ENCODE assay signal across 19 mouse cellular contexts in the genomic region with DNA sequence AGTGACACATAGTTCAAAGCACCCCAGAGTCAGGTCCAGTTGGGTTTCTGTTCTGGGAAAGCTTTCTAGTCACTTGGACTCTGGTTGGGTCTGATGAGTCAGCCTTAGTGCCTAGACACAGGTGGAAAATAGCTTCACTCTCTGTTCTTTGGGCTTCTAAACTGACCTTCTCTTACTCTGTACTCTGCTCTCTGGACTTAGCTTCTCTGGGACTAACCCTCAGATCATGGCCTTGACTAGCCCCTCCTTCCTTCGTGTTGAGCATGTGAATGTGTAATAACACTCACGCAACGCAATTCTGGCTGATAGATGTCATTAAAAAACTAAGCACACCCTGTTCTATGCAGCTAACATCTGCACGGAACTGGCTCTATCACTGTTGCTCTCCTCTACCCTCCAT.
DNase-seq lines count a peak whose midpoint lies in the region; ATAC-seq and TF ChIP-seq lines count a peak whose summit lies in the region.
"Had no signal": no experiment of that assay in that cellular context is flagged by ENCODE, and none has a peak within 500 bp of the region (broad histone marks: within the 10 kb centered on the region; RNA-seq: fewer than 3 reads in every experiment).

No protein-coding gene starts in this region.

- ATAC-seq in liver, postnatal 0 days, result no peak
- peak; percentile 80 for ATAC-seq in intestine, embryonic 16.5 days
- ATAC-seq in forebrain, embryonic 16.5 days, result no peak
- ATAC-seq: CD4-positive, CD25-positive, alpha-beta regulatory T cell, adult 4 months; forebrain, embryonic 14.5 days had no signal

- peaks cover 4% of the 10 kb centered on the region; the same call in 1 of the 2 replicates for H3K4me1 ChIP-seq in liver, adult 2 months (ENCODE audit: control insufficient read depth, insufficient read depth, low read length)
- no peaks in the 10 kb centered on the region for H3K4me1 ChIP-seq in liver, postnatal 0 days (ENCODE audit: insufficient read depth)
- H3K4me1 ChIP-seq in intestine, embryonic 16.5 days (ENCODE audit: control insufficient read depth, insufficient read depth, low read length), result no peaks in the 10 kb centered on the region
- H3K4me1 ChIP-seq in small intestine, adult 2 months (ENCODE audit: control insufficient read depth, insufficient read depth, insufficient read length, low read length), result peaks cover 4% of the 10 kb centered on the region; the same call in 1 of the 2 replicates
- H3K4me1 ChIP-seq in forebrain, embryonic 16.5 days (replicated peaks; ENCODE audit: control insufficient read depth, insufficient read depth, low read length), result no peaks in the 10 kb centered on the region
- H3K4me1 ChIP-seq: embryonic facial prominence, embryonic 15.5 days; hindbrain, embryonic 15.5 days had no signal

- no peak overlapping the region for H3K4me2 ChIP-seq in liver, postnatal 0 days (ENCODE audit: low read depth, low read length)
- H3K4me2 ChIP-seq in intestine, embryonic 16.5 days (ENCODE audit: low read depth, low read length), result no peak overlapping the region
- no peak overlapping the region for H3K4me2 ChIP-seq in forebrain, embryonic 16.5 days (ENCODE audit: low read length)
- H3K4me2 ChIP-seq: embryonic facial prominence, embryonic 12.5 days; embryonic facial prominence, embryonic 15.5 days; hindbrain, embryonic 12.5 days; hindbrain, embryonic 15.5 days had no signal

- peaks cover 3% of the 10 kb centered on the region; the same call in 1 of the 2 replicates for H3K79me2 ChIP-seq in liver, adult 2 months (ENCODE audit: control insufficient read depth, insufficient read depth, low read length)

- H3K27me3 ChIP-seq in liver, adult 2 months (ENCODE audit: control insufficient read depth, insufficient read depth, low read length), result no peaks in the 10 kb centered on the region
- H3K27me3 ChIP-seq in liver, postnatal 0 days (ENCODE audit: insufficient read depth, low read length), result no peaks in the 10 kb centered on the region
- no peaks in the 10 kb centered on the region for H3K27me3 ChIP-seq in intestine, embryonic 16.5 days (replicated peaks; ENCODE audit: control insufficient read depth, insufficient read depth, low read length)
- no peaks in the 10 kb centered on the region for H3K27me3 ChIP-seq in small intestine, adult 2 months (ENCODE audit: control insufficient read depth, insufficient read depth, low read length)
- no peaks in the 10 kb centered on the region for H3K27me3 ChIP-seq in forebrain, embryonic 16.5 days (replicated peaks; ENCODE audit: control insufficient read depth, insufficient read depth, low read length)
- H3K27me3 ChIP-seq: embryonic facial prominence, embryonic 12.5 days; embryonic facial prominence, embryonic 15.5 days; hindbrain, embryonic 12.5 days; hindbrain, embryonic 15.5 days had no signal

- no peaks in the 10 kb centered on the region for H3K9me3 ChIP-seq in liver, postnatal 0 days (ENCODE audit: low read length)
- no peaks in the 10 kb centered on the region for H3K9me3 ChIP-seq in intestine, embryonic 16.5 days (ENCODE audit: control insufficient read depth, low read length)
- no peaks in the 10 kb centered on the region for H3K9me3 ChIP-seq in forebrain, embryonic 16.5 days (ENCODE audit: control insufficient read depth, low read length)
- H3K9me3 ChIP-seq: embryonic facial prominence, embryonic 12.5 days; embryonic facial prominence, embryonic 15.5 days; hindbrain, embryonic 12.5 days; hindbrain, embryonic 15.5 days had no signal

- DNase-seq in liver, adult 2 months (ENCODE audit: extremely low read depth, low read depth, low spot score), result peak; percentile 44
- no peak for DNase-seq in liver, postnatal 0 days
- no peak for DNase-seq in cerebellum, postnatal 14 days
- DNase-seq: adrenal gland, adult 2 months; adrenal gland, postnatal 14 days; cerebellum, adult 18-20 months; cerebellum, adult 9-10 months; cerebellum, postnatal 25 days; gastrocnemius, postnatal 10 days; gastrocnemius, postnatal 36 days had no signal

- no peak for TF ChIP-seq POLR2A in liver, adult 2 months (IDR thresholded peaks at IDR 0.05; ENCODE audit: extremely low read depth, insufficient read depth, low read length)
- TF ChIP-seq POLR2A in small intestine, adult 2 months (IDR thresholded peaks at IDR 0.05; ENCODE audit: low read depth, low read length), result no peak

- 73% methylated on average over 4 of the region's 4 CpGs for WGBS in liver, adult 2 months
- WGBS in liver, postnatal 0 days (ENCODE audit: insufficient replicate concordance), result 75% methylated on average over 4 of the region's 4 CpGs
- WGBS in intestine, embryonic 16.5 days, result 71% methylated on average over 4 of the region's 4 CpGs
- 35% methylated on average over 4 of the region's 4 CpGs for WGBS in small intestine, adult 2 months
- WGBS in forebrain, embryonic 16.5 days, result 89% methylated on average over 4 of the region's 4 CpGs

- no peak overlapping the region for H3K27ac ChIP-seq in liver, adult 2 months (replicated peaks; ENCODE audit: insufficient read depth, low read depth, low read length)
- no peak overlapping the region for H3K27ac ChIP-seq in liver, postnatal 0 days (ENCODE audit: low read depth)
- no peak overlapping the region for H3K27ac ChIP-seq in intestine, embryonic 16.5 days (ENCODE audit: low read length)
- H3K27ac ChIP-seq in small intestine, adult 2 months (ENCODE audit: insufficient read depth, low read depth, low read length), result peak overlapping the region; percentile 68
- H3K27ac ChIP-seq in forebrain, embryonic 16.5 days (ENCODE audit: low read length), result no peak overlapping the region
- H3K27ac ChIP-seq: embryonic facial prominence, embryonic 12.5 days; embryonic facial prominence, embryonic 15.5 days; hindbrain, embryonic 12.5 days; hindbrain, embryonic 15.5 days had no signal

- H3K36me3 ChIP-seq in liver, adult 2 months (ENCODE audit: control insufficient read depth, insufficient read depth, low read length), result no peaks in the 10 kb centered on the region
- no peaks in the 10 kb centered on the region for H3K36me3 ChIP-seq in liver, postnatal 0 days (replicated peaks; ENCODE audit: insufficient read depth, low read length)
- no peaks in the 10 kb centered on the region for H3K36me3 ChIP-seq in intestine, embryonic 16.5 days (ENCODE audit: control insufficient read depth, insufficient read depth, low read length)
- no peaks in the 10 kb centered on the region for H3K36me3 ChIP-seq in small intestine, adult 2 months (ENCODE audit: control insufficient read depth, insufficient read depth, low read length)
- no peaks in the 10 kb centered on the region for H3K36me3 ChIP-seq in forebrain, embryonic 16.5 days (ENCODE audit: control insufficient read depth, insufficient read depth)
- H3K36me3 ChIP-seq: embryonic facial prominence, embryonic 12.5 days; embryonic facial prominence, embryonic 15.5 days; hindbrain, embryonic 12.5 days; hindbrain, embryonic 15.5 days had no signal

- TF ChIP-seq CTCF in liver, adult 2 months (IDR thresholded peaks at IDR 0.05; ENCODE audit: low read depth, low read length), result no peak
- no peak for TF ChIP-seq CTCF in liver, postnatal 0 days (IDR thresholded peaks at IDR 0.05; ENCODE audit: low read depth)
- no peak for TF ChIP-seq CTCF in small intestine, adult 2 months (IDR thresholded peaks at IDR 0.05; ENCODE audit: extremely low read depth, insufficient read length, insufficient replicate concordance, low read depth, low read length)

- no peak overlapping the region for H3K4me3 ChIP-seq in liver, adult 2 months (ENCODE audit: insufficient read depth, low read depth, low read length)
- no peak overlapping the region for H3K4me3 ChIP-seq in liver, postnatal 0 days (ENCODE audit: low read depth, low read length)
- no peak overlapping the region for H3K4me3 ChIP-seq in intestine, embryonic 16.5 days (ENCODE audit: low read length)
- no peak overlapping the region for H3K4me3 ChIP-seq in small intestine, adult 2 months (ENCODE audit: low read depth, low read length)
- no peak overlapping the region for H3K4me3 ChIP-seq in forebrain, embryonic 16.5 days (replicated peaks; ENCODE audit: low read length)
- H3K4me3 ChIP-seq: embryonic facial prominence, embryonic 12.5 days; embryonic facial prominence, embryonic 15.5 days; hindbrain, embryonic 12.5 days; hindbrain, embryonic 15.5 days had no signal

- TF ChIP-seq EP300 in liver, postnatal 0 days (IDR thresholded peaks at IDR 0.05; ENCODE audit: low read depth), result no peak

- no peak overlapping the region for H3K9ac ChIP-seq in liver, adult 2 months (ENCODE audit: low read depth, low read length)
- H3K9ac ChIP-seq in liver, postnatal 0 days (replicated peaks), result no peak overlapping the region
- no peak overlapping the region for H3K9ac ChIP-seq in intestine, embryonic 16.5 days (ENCODE audit: low read depth, low read length)
- no peak overlapping the region for H3K9ac ChIP-seq in forebrain, embryonic 16.5 days (replicated peaks; ENCODE audit: low read depth, low read length)
- H3K9ac ChIP-seq: embryonic facial prominence, embryonic 12.5 days; embryonic facial prominence, embryonic 15.5 days; hindbrain, embryonic 12.5 days; hindbrain, embryonic 15.5 days had no signal
